Mouse (Mus musculus): ENCODE measurements around the gene Cops4. TPM values are rescaled to one million over a fixed set of nuclear protein-coding genes. Genes with fewer than 3 reads are reported as not detected.

Gene Cops4
- polyA plus RNA-seq, 1 experiment from 2014 or later, result 194 TPM

GRCm38 (mm10) chr5:100500458-100500961 lies 17.6 kb upstream of the Cops4 start, which contains the start of gene Lin54:
Gene Lin54 (minus strand): TSS chr5:100500639.
- peak within 1 kb of the TSS; percentile 73 for H3K9ac ChIP-seq (replicated peaks)
- peak within 1 kb of the TSS; percentile 94 for H3K4me2 ChIP-seq (replicated peaks)
- peak within 1 kb of the TSS; percentile 90 for H3K4me3 ChIP-seq (replicated peaks)
- H3K27me3 ChIP-seq, result no peaks in the 10 kb centered on the region
- H3K4me1 ChIP-seq (replicated peaks), result peaks cover 26% of the 10 kb centered on the region
- no peaks in the 10 kb centered on the region for H3K9me3 ChIP-seq
- peak within 1 kb of the TSS; percentile 80 for H3K27ac ChIP-seq
- ATAC-seq, result peak; percentile 94
- H3K36me3 ChIP-seq, result no peaks in the 10 kb centered on the region
- 1% methylated on average over 33 of the region's 60 CpGs for WGBS

- H3K4me3 ChIP-seq (replicated peaks), result no peak overlapping the region
- H3K4me2 ChIP-seq (replicated peaks), result peak overlapping the region; percentile 94; the same call in 1 of the 2 replicates
- no peaks in the 10 kb centered on the region for H3K36me3 ChIP-seq
- H3K9me3 ChIP-seq, result no peaks in the 10 kb centered on the region
- no peaks in the 10 kb centered on the region for H3K27me3 ChIP-seq
- no peak for ATAC-seq
- WGBS, result 90% methylated on average over 4 of the region's 4 CpGs
- H3K27ac ChIP-seq, result peak overlapping the region; percentile 80; the same call in 1 of the 2 replicates
- peaks cover 26% of the 10 kb centered on the region for H3K4me1 ChIP-seq (replicated peaks)
- no peak overlapping the region for H3K9ac ChIP-seq (replicated peaks)
These were observed 16.8 kb upstream of the Cops4 start for GRCm38 (mm10) chr5:100501267-100501666.

- no peaks in the 10 kb centered on the region for H3K36me3 ChIP-seq
- H3K4me1 ChIP-seq (replicated peaks), result no peaks in the 10 kb centered on the region
- no peaks in the 10 kb centered on the region for H3K9me3 ChIP-seq
- no peak for ATAC-seq
- H3K27me3 ChIP-seq, result no peaks in the 10 kb centered on the region
- no peak overlapping the region for H3K9ac ChIP-seq (replicated peaks)
- no peak overlapping the region for H3K4me2 ChIP-seq (replicated peaks)
- no peak overlapping the region for H3K4me3 ChIP-seq (replicated peaks)
- WGBS, result 80% methylated on average over 11 of the region's 11 CpGs
- no peak overlapping the region for H3K27ac ChIP-seq
These were observed 8.9 kb upstream of the Cops4 start for GRCm38 (mm10) chr5:100509247-100509646.

- Histone ChIP-seq H3K27me3 (0 out of 2 replicates have a peak, but pooled peaks cover 5% of the 10 kb centered on the region), H3K36me3 (no peaks in the 10 kb centered on the region), H3K4me1 (replicated peaks) (peaks cover 2% of the 10 kb centered on the region), H3K4me3 (replicated peaks) (no peak overlapping the region), H3K9me3 (no peaks in the 10 kb centered on the region), H3K4me2 (replicated peaks) (no peak overlapping the region), H3K27ac (no peak overlapping the region), H3K9ac (replicated peaks) (no peak overlapping the region)
- ATAC-seq, result no peak
These were observed 5.5 kb upstream of the Cops4 start for GRCm38 (mm10) chr5:100512576-100512975.

GRCm38 (mm10) chr5:100519027-100519411 lies 910 bp downstream of the Cops4 start:
- 9% methylated on average over 5 of the region's 5 CpGs for WGBS
- peak overlapping the region; percentile 80 for H3K9ac ChIP-seq (replicated peaks)
- no peak for ATAC-seq
- H3K4me3 ChIP-seq (replicated peaks), result peak overlapping the region; percentile 68
- 0 out of 2 replicates have a peak, but pooled peaks cover 5% of the 10 kb centered on the region for H3K27me3 ChIP-seq
- H3K4me1 ChIP-seq (replicated peaks), result peaks cover 21% of the 10 kb centered on the region
- H3K4me2 ChIP-seq (replicated peaks), result peak overlapping the region; percentile 79
- peaks cover 3% of the 10 kb centered on the region; the same call in 1 of the 2 replicates for H3K36me3 ChIP-seq
- no peak overlapping the region for H3K27ac ChIP-seq
- H3K9me3 ChIP-seq, result no peaks in the 10 kb centered on the region

- H3K27ac ChIP-seq, result no peak overlapping the region
- H3K36me3 ChIP-seq, result peaks cover 10% of the 10 kb centered on the region
- peaks cover 21% of the 10 kb centered on the region for H3K4me1 ChIP-seq (replicated peaks)
- H3K4me3 ChIP-seq (replicated peaks), result no peak overlapping the region
- H3K27me3 ChIP-seq, result 0 out of 2 replicates have a peak, but pooled peaks cover 5% of the 10 kb centered on the region
- ATAC-seq, result no peak
- 0 out of 2 replicates have a peak overlapping the region, but pooled peaks have one; percentile 37 for H3K9ac ChIP-seq (replicated peaks)
- WGBS, result 92% methylated on average over 2 of the region's 2 CpGs
- H3K4me2 ChIP-seq (replicated peaks), result peak overlapping the region; percentile 22
- no peaks in the 10 kb centered on the region for H3K9me3 ChIP-seq
These were observed 2.1 kb downstream of the Cops4 start for GRCm38 (mm10) chr5:100520223-100520622.

- H3K4me1 ChIP-seq (replicated peaks), result peaks cover 17% of the 10 kb centered on the region
- ATAC-seq, result no peak
- H3K27ac ChIP-seq, result no peak overlapping the region
- H3K36me3 ChIP-seq, result peaks cover 10% of the 10 kb centered on the region
- no peak overlapping the region for H3K4me3 ChIP-seq (replicated peaks)
- WGBS, result 100% methylated on average over 1 of the region's 1 CpGs
- no peaks in the 10 kb centered on the region for H3K27me3 ChIP-seq
- H3K4me2 ChIP-seq (replicated peaks), result no peak overlapping the region
- H3K9ac ChIP-seq (replicated peaks), result no peak overlapping the region
- H3K9me3 ChIP-seq, result no peaks in the 10 kb centered on the region
These were observed 5.2 kb downstream of the Cops4 start for GRCm38 (mm10) chr5:100523331-100523730.

GRCm38 (mm10) chr5:100524921-100525320 lies 6.8 kb downstream of the Cops4 start:
- no peak overlapping the region for H3K27ac ChIP-seq
- H3K4me1 ChIP-seq (replicated peaks), result peaks cover 8% of the 10 kb centered on the region
- no peak overlapping the region for H3K9ac ChIP-seq (replicated peaks)
- no peak overlapping the region for H3K4me3 ChIP-seq (replicated peaks)
- H3K27me3 ChIP-seq, result no peaks in the 10 kb centered on the region
- peaks cover 24% of the 10 kb centered on the region for H3K36me3 ChIP-seq
- ATAC-seq, result no peak
- H3K9me3 ChIP-seq, result no peaks in the 10 kb centered on the region
- 96% methylated on average over 9 of the region's 9 CpGs for WGBS
- no peak overlapping the region for H3K4me2 ChIP-seq (replicated peaks)

GRCm38 (mm10) chr5:100525620-100526019 lies 7.5 kb downstream of the Cops4 start:
- Histone ChIP-seq H3K9me3 (no peaks in the 10 kb centered on the region), H3K4me1 (replicated peaks) (peaks cover under 1% of the 10 kb centered on the region), H3K36me3 (peaks cover 31% of the 10 kb centered on the region), H3K9ac (replicated peaks) (no peak overlapping the region), H3K27ac (no peak overlapping the region), H3K27me3 (no peaks in the 10 kb centered on the region), H3K4me3 (replicated peaks) (no peak overlapping the region), H3K4me2 (replicated peaks) (no peak overlapping the region)
- ATAC-seq, result no peak
- 92% methylated on average over 3 of the region's 3 CpGs for WGBS

- no peaks in the 10 kb centered on the region for H3K4me1 ChIP-seq (replicated peaks)
- 87% methylated on average over 7 of the region's 7 CpGs for WGBS
- no peak overlapping the region for H3K27ac ChIP-seq
- H3K4me3 ChIP-seq (replicated peaks), result no peak overlapping the region
- H3K9ac ChIP-seq (replicated peaks), result no peak overlapping the region
- peaks cover 37% of the 10 kb centered on the region for H3K36me3 ChIP-seq
- no peak overlapping the region for H3K4me2 ChIP-seq (replicated peaks)
- H3K9me3 ChIP-seq, result no peaks in the 10 kb centered on the region
- H3K27me3 ChIP-seq, result no peaks in the 10 kb centered on the region
- ATAC-seq, result no peak
These were observed 8.1 kb downstream of the Cops4 start for GRCm38 (mm10) chr5:100526164-100526563.

- Histone ChIP-seq H3K9me3 (no peaks in the 10 kb centered on the region), H3K4me2 (replicated peaks) (no peak overlapping the region), H3K27ac (no peak overlapping the region), H3K36me3 (peaks cover 63% of the 10 kb centered on the region), H3K4me3 (replicated peaks) (no peak overlapping the region), H3K9ac (replicated peaks) (no peak overlapping the region; the same call in 1 of the 2 replicates), H3K27me3 (no peaks in the 10 kb centered on the region), H3K4me1 (replicated peaks) (no peaks in the 10 kb centered on the region)
- ATAC-seq, result no peak
- WGBS, result 88% methylated on average over 7 of the region's 7 CpGs
These were observed 17.7 kb downstream of the Cops4 start for GRCm38 (mm10) chr5:100535826-100536225.

- ATAC-seq, result no peak
These were observed 18.5 kb downstream of the Cops4 start for GRCm38 (mm10) chr5:100536638-100537037.

More at GRCm38 (mm10) chr5:100536638-100537037, 18.5 kb downstream of the Cops4 start:
- Histone ChIP-seq H3K4me3 (replicated peaks) (no peak overlapping the region), H3K27ac (no peak overlapping the region), H3K4me2 (replicated peaks) (no peak overlapping the region), H3K4me1 (replicated peaks) (no peaks in the 10 kb centered on the region), H3K36me3 (peaks cover 61% of the 10 kb centered on the region), H3K9ac (replicated peaks) (no peak overlapping the region), H3K9me3 (no peaks in the 10 kb centered on the region), H3K27me3 (no peaks in the 10 kb centered on the region)
- 93% methylated on average over 3 of the region's 3 CpGs for WGBS
